Mouse (Mus musculus) 3134 (cell line): ENCODE data around the gene Ppp4r3a.

Experiments
- DNase-seq: peaks from one replicate; pipeline ENCODE4 v3.0.0-alpha.2; 2011; ENCODE audit warnings: low spot score; ENCODE audit not compliant: insufficient read length; ENCODE audit errors: extremely low read depth

The Ppp4r3a gene

DNA sequence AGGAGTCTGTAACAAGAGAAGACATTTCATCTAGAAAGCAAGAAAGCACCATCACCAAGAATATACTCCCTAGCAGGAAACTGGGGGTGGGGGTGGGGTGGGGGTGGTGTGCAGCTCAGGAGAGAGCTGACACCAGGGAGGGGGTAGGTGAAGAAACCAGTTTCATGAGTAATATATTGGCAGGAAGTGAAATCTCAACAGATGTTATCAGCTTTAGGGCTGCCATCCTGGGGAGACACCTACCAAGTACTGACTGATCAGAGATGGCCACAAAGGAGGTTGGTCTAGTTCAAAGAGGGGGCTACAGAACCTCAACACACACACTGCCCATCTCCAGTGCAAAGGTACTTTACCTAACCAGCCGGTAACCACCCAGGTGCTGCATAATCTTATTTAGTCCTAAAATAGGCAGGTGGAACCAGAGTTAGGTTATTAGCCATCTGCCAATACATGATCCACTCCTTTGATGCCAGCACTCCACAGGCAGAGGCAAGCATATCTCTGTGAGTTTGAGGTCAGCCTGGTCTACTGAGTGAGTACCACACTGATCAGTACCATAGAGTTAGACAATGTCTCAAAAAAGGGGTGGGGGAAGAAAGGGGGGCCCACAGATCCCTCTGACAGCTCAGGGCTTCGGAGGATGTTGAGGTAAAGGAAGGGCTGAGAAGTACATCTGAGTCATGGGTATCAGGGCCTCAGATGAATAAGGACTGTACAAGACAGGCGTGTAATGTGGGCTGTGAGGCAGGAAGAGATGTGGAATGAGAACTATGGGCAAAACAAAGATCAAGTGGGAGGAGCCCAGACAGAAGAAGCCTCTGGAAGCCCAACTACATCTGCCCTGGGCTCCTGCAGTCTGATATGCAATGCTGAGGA, 89.1 kb downstream of the Ppp4r3a start:
- DNase-seq, result no peak

- DNase-seq, result no peak
These were observed 90.4 kb downstream of the Ppp4r3a start for GRCm38 (mm10) chr12:100993146-100993545.

DNA sequence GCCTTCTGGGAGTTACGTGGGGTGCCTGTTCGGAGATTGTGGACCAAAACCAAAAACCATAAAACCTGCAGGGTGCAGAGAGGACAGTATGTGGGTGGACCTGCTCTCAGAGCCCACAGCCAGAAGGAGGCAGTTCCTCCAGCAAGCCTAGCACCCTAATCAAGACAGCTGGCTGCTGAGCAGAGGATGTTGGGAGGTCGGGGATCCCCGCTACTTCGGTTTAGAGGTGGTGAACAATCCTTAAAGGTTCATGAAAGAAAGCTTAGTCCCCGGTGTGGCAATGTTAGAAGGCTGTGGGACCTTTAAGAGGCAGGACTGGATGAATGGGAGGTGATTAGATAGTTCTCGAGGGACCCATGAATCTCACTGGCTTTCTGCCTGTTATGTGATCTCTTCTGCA, 91.0 kb downstream of the Ppp4r3a start:
- no peak for DNase-seq

DNA sequence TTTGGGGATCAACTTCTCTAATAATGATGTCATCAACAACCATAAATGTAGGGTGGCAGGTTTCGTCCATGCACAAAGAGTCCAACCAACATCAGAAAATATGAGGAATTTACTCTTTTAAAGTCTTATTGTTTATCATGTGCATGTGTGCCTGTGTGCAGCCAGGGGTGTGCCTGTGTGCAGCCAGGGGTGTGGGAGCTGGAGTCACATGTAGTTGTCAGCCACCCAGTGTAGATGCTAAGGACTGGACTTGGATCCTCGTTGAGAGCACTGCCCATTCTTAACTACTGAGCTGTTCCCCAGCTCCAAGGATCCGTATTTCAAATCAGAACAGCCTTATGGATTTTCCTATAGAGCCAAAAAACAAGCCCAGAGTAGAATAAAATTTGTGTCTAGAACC, 92.4 kb downstream of the Ppp4r3a start:
- DNase-seq, result no peak

- no peak for DNase-seq
These were observed 93.2 kb downstream of the Ppp4r3a start for GRCm38 (mm10) chr12:100990291-100990690.

GRCm38 (mm10) chr12:100989780-100990288, 93.7 kb downstream of the Ppp4r3a start:
- no peak for DNase-seq
